Mouse (Mus musculus): ENCODE measurements around the gene Il33. TPM values are rescaled to one million over a fixed set of nuclear protein-coding genes. Genes with fewer than 3 reads are reported as not detected.
"Not testable (repeated sequence)": the region's sequence is repeated elsewhere in the genome, so short reads cannot be mapped to it uniquely, and the experiment has no call there.

The Il33 gene
- total RNA-seq, 2 experiments from 2014 or later = 6.8 to 7.1 TPM

DNA sequence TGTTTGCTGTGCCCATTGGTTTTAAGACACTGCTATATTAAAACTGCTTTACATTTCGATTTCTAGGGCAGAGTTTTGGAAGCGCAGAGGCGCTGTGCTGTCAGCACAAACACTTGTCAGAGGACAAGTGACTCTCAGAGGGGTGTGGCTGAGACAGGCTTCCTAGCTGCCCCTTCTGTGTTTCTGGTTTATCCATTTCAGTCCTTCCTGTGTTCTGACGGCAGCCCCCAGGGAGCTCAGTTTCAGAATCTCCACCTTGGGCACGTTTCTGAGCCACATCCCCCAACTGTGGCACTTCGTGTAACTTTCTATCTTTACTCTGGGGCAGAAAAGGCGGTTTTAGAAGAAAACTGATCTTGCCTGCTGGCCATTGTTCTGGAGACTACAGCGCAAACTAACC lies 12.5 kb downstream of the Il33 start:
- no peak for DNase-seq

DNA sequence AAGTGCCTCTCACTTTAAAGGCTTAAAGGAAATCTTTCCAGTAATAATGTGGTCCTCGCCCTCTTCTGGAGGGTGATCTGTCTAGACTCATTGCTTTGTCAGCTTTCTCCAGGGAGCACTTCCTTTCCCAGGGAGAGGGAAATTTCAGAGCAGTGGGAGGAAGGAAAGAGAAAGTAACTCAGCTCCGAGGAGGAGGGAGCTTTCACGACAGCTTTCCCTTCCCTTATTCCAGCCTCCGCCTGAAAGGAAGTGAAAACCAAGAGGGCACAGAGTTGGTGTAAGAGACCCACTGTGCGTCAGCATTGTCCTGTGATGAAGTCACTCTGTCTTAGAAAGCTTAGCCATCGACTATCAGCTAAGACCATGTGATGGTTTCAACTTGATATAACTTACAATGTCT lies 15.3 kb downstream of the Il33 start:
- DNase-seq = no peak

- no peak for DNase-seq
These were observed 16.3 kb downstream of the Il33 start for GRCm38 (mm10) chr19:29941208-29941607.

GRCm38 (mm10) chr19:29942358-29942757 lies 17.4 kb downstream of the Il33 start:
- no peak for DNase-seq

DNA sequence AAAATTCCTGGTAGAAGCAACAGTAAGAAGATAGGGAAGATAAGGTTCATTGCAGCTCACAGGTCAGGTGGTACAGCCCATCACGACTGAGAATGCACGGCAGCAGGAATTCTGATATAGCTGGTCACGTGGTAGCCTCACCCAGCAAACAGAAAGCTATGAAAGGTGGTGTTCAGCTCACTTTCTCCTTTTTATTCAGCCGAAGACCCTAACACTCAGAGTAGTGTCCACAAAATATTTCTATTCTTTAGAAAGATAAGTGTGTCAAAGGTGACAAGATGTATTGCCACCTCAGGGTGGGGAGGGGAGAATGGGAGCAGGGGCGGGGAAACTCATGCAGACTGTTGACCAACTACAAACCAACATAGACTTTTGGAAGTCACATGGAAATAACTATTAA lies 19.5 kb downstream of the Il33 start:
- DNase-seq = no peak

- DNase-seq = not testable (repeated sequence)
These were observed 20.0 kb downstream of the Il33 start for GRCm38 (mm10) chr19:29944935-29945334.

- no peak for DNase-seq
These were observed 20.9 kb downstream of the Il33 start for GRCm38 (mm10) chr19:29945557-29946422.

- DNase-seq = no peak
These were observed 21.5 kb downstream of the Il33 start for GRCm38 (mm10) chr19:29946423-29946716.

GRCm38 (mm10) chr19:29947056-29947455 lies 22.1 kb downstream of the Il33 start:
- DNase-seq = no peak

- peak; percentile 79 for DNase-seq
These were observed 23.2 kb downstream of the Il33 start for GRCm38 (mm10) chr19:29947891-29948801.

DNA sequence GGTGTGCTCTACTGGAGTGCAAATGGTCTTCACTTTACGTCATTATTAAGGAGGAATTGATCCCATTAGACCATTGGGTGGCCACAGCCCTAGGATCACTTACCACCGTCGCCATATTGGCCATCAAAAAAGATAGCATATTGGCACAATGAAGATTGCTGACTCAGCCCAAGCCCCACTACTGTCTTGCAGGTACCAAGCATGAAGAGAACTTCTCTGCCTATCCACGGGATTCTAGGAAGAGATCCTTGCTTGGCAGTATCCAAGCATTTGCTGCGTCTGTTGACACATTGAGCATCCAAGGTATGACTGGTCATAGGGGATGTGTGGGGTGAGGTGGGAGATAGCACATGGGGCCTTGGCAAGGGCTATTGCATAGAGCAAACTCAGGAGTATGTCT lies 27.6 kb downstream of the Il33 start:
- no peak for DNase-seq

GRCm38 (mm10) chr19:29953833-29954232 lies 28.9 kb downstream of the Il33 start:
- DNase-seq = no peak

DNA sequence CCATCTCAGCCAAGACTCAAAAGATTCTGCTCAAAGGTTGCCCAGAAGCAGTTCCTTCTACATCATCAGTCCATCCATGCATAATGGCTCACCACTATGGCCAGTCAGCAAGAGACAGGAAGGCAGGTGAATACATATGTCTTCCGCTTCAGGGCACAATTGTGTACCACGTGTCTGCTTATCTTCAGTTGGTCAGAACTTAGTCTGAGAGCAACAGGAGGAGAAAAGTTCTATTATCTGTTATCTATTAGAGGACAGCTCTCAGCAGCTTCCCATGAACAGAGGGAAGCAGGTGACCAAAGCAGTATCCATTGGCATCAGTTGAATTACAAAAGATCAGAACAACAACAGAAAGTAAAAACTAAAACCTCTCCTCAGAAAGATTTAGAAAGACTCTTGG lies 30.5 kb downstream of the Il33 start:
- DNase-seq = no peak

GRCm38 (mm10) chr19:29960906-29961305 lies 36.0 kb downstream of the Il33 start:
- no peak for DNase-seq

GRCm38 (mm10) chr19:29961842-29962241 lies 36.9 kb downstream of the Il33 start:
- DNase-seq = no peak

DNA sequence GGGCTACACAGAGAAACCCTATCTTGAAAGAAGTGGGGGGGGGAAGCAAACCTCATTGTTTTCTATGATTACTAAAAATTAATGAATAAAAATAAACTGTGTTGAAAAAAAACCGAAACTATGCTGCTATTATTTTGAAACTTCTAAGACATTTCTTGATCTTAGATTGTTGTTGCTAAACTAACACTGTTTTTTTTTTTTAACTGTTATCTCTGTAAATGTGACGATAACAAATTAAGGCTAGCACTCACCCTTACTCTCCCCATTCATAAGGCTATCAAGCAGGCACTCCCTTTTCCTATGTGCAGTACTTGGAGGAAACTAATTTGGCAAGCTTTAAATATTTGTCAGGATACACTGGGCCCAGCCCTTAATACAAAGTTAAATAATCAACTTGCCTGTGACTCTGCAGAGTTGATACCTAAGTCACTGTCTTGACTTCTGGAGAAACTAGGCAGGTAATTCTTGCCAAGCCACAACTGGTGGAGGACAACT lies 38.7 kb downstream of the Il33 start:
- DNase-seq = no peak

- DNase-seq = no peak
These were observed 43.0 kb downstream of the Il33 start for GRCm38 (mm10) chr19:29967960-29968359.

DNA sequence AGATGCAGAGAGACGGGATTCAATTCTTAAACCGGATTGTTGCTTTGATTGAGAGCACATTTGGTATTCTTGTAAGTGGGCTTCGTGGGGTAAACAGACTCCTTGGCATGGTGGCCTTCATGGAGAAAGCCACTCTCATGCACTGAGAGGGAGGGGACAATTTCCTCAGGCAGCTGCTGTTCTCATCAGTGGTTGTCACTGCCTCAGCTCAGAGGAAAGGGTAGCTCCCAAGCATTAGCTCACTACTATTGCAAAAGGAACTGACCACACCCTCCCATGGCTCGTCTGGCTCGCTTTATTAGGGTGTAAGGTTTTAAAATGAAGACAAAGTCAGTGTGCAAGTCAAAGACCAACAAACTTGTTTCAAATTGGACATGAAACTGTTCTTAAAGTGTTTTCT lies 48.5 kb downstream of the Il33 start:
- no peak for DNase-seq

DNA sequence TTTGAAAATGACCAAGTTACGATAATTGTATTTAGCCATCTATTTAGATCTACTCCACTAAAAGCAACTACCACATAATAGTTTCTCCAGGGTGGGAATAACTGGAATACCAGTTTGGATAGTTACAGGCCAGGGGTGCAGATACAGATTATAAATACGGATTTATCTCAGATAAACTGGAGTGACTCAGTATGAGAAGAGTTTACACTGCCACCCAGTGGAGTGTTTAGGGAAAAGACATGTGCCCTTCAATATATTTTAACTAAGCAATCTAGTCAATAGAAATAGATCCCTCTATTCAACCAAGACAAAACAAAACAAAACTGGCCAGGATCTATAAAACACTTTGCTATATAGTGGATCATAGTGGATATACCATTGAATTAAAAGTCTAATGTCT lies 53.9 kb downstream of the Il33 start:
- DNase-seq = no peak

DNA sequence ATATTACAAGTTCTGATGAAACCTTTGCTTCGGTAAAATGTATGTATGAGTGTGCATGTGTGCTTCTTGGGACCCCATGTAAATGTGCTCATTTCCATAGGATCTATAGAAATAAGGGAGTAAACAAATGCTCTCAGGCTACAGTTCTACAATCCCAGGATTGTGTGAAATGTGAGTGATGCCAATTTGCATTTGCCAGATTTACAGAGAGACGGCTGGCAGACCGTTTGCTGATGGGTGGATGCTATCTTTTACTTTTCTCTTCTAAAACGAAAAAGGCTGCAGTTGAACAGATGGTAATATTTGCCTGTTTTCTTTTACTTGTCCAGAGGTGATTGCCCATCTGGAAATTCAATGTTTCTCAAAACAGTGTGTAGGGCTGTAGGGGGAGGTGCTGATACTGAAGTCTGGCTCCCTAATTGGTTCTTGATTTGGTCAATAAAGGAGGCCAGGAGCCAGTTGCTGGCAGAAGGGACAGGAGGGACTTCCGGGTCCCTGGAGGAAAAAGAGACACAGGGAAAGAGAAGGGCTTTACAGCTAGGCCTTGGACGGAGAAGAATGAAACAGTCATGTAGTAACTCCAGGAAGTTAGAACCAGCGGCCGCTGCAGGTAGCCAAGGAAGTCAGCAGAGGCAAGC lies 54.7 kb downstream of the Il33 start:
- DNase-seq = no peak

DNA sequence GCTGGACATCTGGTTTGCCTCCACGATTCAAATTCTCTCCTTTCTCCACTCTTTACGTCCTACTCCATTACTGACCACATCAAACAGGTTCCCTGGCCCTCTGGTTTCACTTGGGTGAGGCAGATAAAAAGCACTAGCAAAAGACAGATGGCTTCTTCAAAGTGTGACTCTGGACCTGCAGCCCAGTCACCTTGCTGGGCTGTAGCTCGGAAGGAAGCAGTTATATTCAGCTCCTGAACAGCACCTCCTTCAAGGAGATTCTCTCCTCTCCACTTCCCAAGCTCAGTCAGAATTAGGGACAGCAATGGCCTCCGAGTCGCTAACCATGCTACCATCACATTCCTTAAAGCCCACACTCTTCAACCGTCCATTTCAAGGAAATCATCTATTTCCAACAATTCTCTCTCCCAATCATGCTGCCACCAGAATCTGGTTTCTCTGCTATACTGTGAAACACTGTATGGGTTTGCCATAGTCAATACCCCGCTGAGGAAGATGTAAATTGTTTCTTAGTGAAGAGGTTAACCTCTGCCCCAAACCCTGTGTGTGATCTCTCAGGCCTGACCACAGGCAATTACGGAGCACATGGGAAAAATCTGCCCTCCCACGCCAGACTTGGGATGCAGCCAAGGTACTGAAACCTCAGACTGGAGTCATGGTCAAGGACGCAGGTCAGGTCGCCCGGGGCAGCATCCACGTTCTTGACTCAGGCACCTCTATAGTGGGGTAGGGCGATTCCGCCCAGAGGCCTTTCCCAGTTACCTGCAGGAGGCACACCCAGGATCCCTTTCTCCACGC lies 59.5 kb downstream of the Il33 start:
- DNase-seq = peak; percentile 13

Data from gastrocnemius, postnatal 10 days (tissue).